Mouse (Mus musculus) hindlimb bud, embryonic 11.5 days (tissue): ENCODE results near the gene D930048N14Rik.
"Not testable (repeated sequence)": the region's sequence is repeated elsewhere in the genome, so short reads cannot be mapped to it uniquely, and the experiment has no call there.

ENCODE experiments used
- DNase-seq: peaks from one replicate; pipeline ENCODE4 v3.0.0-alpha.2; 2012; ENCODE audit warnings: low read depth, low spot score; ENCODE audit errors: extremely low spot score

The D930048N14Rik gene

GRCm38 (mm10) chr11:51650261-51650660, 493 bp upstream of the D930048N14Rik start:
- no peak for DNase-seq

GRCm38 (mm10) chr11:51652889-51653418, 2.2 kb downstream of the D930048N14Rik start:
- DNase-seq, result no peak

- no peak for DNase-seq
These were observed 3.0 kb downstream of the D930048N14Rik start for GRCm38 (mm10) chr11:51653736-51654135.

- no peak for DNase-seq
These were observed 4.1 kb downstream of the D930048N14Rik start for GRCm38 (mm10) chr11:51654891-51655290.

- DNase-seq, result no peak
These were observed 6.2 kb downstream of the D930048N14Rik start for GRCm38 (mm10) chr11:51656798-51657521.

- DNase-seq, result no peak
These were observed 7.5 kb downstream of the D930048N14Rik start for GRCm38 (mm10) chr11:51658291-51658690.

- no peak for DNase-seq
These were observed 8.0 kb downstream of the D930048N14Rik start for GRCm38 (mm10) chr11:51658705-51659104.

GRCm38 (mm10) chr11:51661867-51662365, 11.2 kb downstream of the D930048N14Rik start:
- DNase-seq, result no peak

- no peak for DNase-seq
These were observed 11.9 kb downstream of the D930048N14Rik start for GRCm38 (mm10) chr11:51662632-51663031.

- DNase-seq, result not testable (repeated sequence)
These were observed 14.0 kb downstream of the D930048N14Rik start for GRCm38 (mm10) chr11:51664747-51665146.

- no peak for DNase-seq
These were observed 20.1 kb downstream of the D930048N14Rik start for GRCm38 (mm10) chr11:51670846-51671245.

- no peak for DNase-seq
These were observed 20.6 kb downstream of the D930048N14Rik start for GRCm38 (mm10) chr11:51671376-51671775.

GRCm38 (mm10) chr11:51673291-51673690, 22.5 kb downstream of the D930048N14Rik start:
- no peak for DNase-seq

- DNase-seq, result no peak
These were observed 24.6 kb downstream of the D930048N14Rik start for GRCm38 (mm10) chr11:51675386-51675785.

GRCm38 (mm10) chr11:51677737-51678418, 27.1 kb downstream of the D930048N14Rik start:
- no peak for DNase-seq

GRCm38 (mm10) chr11:51679466-51679865, 28.7 kb downstream of the D930048N14Rik start:
- DNase-seq, result no peak

- DNase-seq, result peak; percentile 62
These were observed 30.7 kb downstream of the D930048N14Rik start for GRCm38 (mm10) chr11:51681324-51681975.

GRCm38 (mm10) chr11:51681976-51682374, 31.2 kb downstream of the D930048N14Rik start:
- DNase-seq, result no peak

- DNase-seq, result peak; percentile 97
These were observed 37.9 kb downstream of the D930048N14Rik start, which contains the start of gene 0610009B22Rik for GRCm38 (mm10) chr11:51688330-51689328. Gene 0610009B22Rik (minus strand): TSS chr11:51688874.

GRCm38 (mm10) chr11:51689343-51689742, 38.6 kb downstream of the D930048N14Rik start:
- no peak for DNase-seq
